ENCODE assay signal across 9 mouse cellular contexts in genomic region chr1:172311248-172311906, GRCm38 (mm10). TPM values are rescaled to one million over a fixed set of nuclear protein-coding genes. Genes with fewer than 3 reads are reported as not detected.
DNase-seq lines count a peak whose midpoint lies in the region; ATAC-seq and TF ChIP-seq lines count a peak whose summit lies in the region.
"Had no signal": no experiment of that assay in that cellular context is flagged by ENCODE, and none has a peak within 500 bp of the region (broad histone marks: within the 10 kb centered on the region; RNA-seq: fewer than 3 reads in every experiment).

No protein-coding gene starts in this region.

- peaks cover 7% of the 10 kb centered on the region for H3K79me3 ChIP-seq in C2C12 (ENCODE audit: low read depth)

- peak overlapping the region; percentile 94 for H3K27ac ChIP-seq in lung, embryonic 14.5 days (ENCODE audit: low read depth)
- H3K27ac ChIP-seq in neural tube, embryonic 15.5 days (replicated peaks) = peak overlapping the region; percentile 85

- H3K4me3 ChIP-seq in C2C12 (ENCODE audit: insufficient read depth, poor library complexity, severe bottlenecking) = peak overlapping the region; percentile 59
- peak overlapping the region; percentile 63 for H3K4me3 ChIP-seq in lung, embryonic 14.5 days (ENCODE audit: low read depth, low read length)
- H3K4me3 ChIP-seq in neural tube, embryonic 15.5 days (replicated peaks) = peak overlapping the region; percentile 65

- H3K36me3 ChIP-seq in C2C12 (ENCODE audit: control insufficient read depth, insufficient read depth) = no peaks in the 10 kb centered on the region
- no peaks in the 10 kb centered on the region for H3K36me3 ChIP-seq in lung, embryonic 14.5 days (ENCODE audit: insufficient read depth)
- no peaks in the 10 kb centered on the region for H3K36me3 ChIP-seq in neural tube, embryonic 15.5 days

- peak; percentile 38 for ATAC-seq in common myeloid progenitor, adult 5-6 weeks (replicated peaks; ENCODE audit: low read depth, poor library complexity, severe bottlenecking)
- peak; percentile 8 for ATAC-seq in lung, embryonic 14.5 days (ENCODE audit: insufficient read depth)
- peak; percentile 29 for ATAC-seq in neural tube, embryonic 15.5 days (ENCODE audit: low FRiP score)

- no peaks in the 10 kb centered on the region for H3K27me3 ChIP-seq in C2C12 (ENCODE audit: control insufficient read depth, insufficient read depth, insufficient read length)
- H3K27me3 ChIP-seq in lung, embryonic 14.5 days (ENCODE audit: insufficient read depth, low read length) = no peaks in the 10 kb centered on the region
- no peaks in the 10 kb centered on the region for H3K27me3 ChIP-seq in neural tube, embryonic 15.5 days (replicated peaks)

- H3K79me2 ChIP-seq in C2C12 (ENCODE audit: control insufficient read depth, insufficient read depth) = peaks cover 16% of the 10 kb centered on the region

- H3K9ac ChIP-seq in lung, embryonic 14.5 days = peak overlapping the region; percentile 64
- peak overlapping the region; percentile 65 for H3K9ac ChIP-seq in neural tube, embryonic 15.5 days (replicated peaks)

- no peak for TF ChIP-seq CTCF in C2C12 (IDR thresholded peaks at IDR 0.05; ENCODE audit: control insufficient read depth, insufficient read depth, insufficient read length)
- peak; percentile 25; the same call in 1 of the 2 replicates for TF ChIP-seq CTCF in lung, embryonic 14.5 days (IDR thresholded peaks at IDR 0.05; ENCODE audit: low read depth)

- no peak overlapping the region for H3ac ChIP-seq in C2C12 (ENCODE audit: control insufficient read depth, insufficient read length, low read depth)

- peak overlapping the region; percentile 97 for H3K4me2 ChIP-seq in lung, embryonic 14.5 days
- peak overlapping the region; percentile 91 for H3K4me2 ChIP-seq in neural tube, embryonic 15.5 days

- no peaks in the 10 kb centered on the region for H3K9me3 ChIP-seq in lung, embryonic 14.5 days (ENCODE audit: low read depth, low read length)
- no peaks in the 10 kb centered on the region for H3K9me3 ChIP-seq in neural tube, embryonic 15.5 days (replicated peaks)

- peaks cover 8% of the 10 kb centered on the region for H3K4me1 ChIP-seq in lung, embryonic 14.5 days (ENCODE audit: insufficient read depth)
- peaks cover 60% of the 10 kb centered on the region for H3K4me1 ChIP-seq in neural tube, embryonic 15.5 days

- 3% methylated on average over 23 of the region's 23 CpGs for WGBS in lung, embryonic 14.5 days
- WGBS in neural tube, embryonic 15.5 days = 8% methylated on average over 22 of the region's 23 CpGs

- peak; percentile 99 for DNase-seq in R1 (ENCODE audit: low read depth, low spot score)
- DNase-seq in heart, adult 8-10 months (ENCODE audit: low spot score) = peak; percentile 79
- DNase-seq in kidney, adult 18-20 months = peak; percentile 73
- peak; percentile 78 for DNase-seq in lung, embryonic 14.5 days
- DNase-seq in urinary bladder, postnatal 36 days (ENCODE audit: low spot score in 2 of 2) = peak; percentile 63 to 76

TF ChIP-seq in C2C12, 6 proteins besides CTCF, POLR2A, EP300 and RAD21:
- no peak for TF ChIP-seq CEBPB (IDR thresholded peaks at IDR 0.05; ENCODE audit: low read depth)
- no peak for TF ChIP-seq MYOD1 (IDR thresholded peaks at IDR 0.05; ENCODE audit: control insufficient read depth, insufficient read length, low read depth)
- no peak for TF ChIP-seq USF1 (IDR thresholded peaks at IDR 0.05; ENCODE audit: low read depth)

RNA-seq across cellular contexts. Expression of gene Atp1a2, which starts 13.5 kb away (rescaled TPM):
- polyA plus RNA-seq in C2C12 (2012; fragmentation: generic; extraction: Trizol) = 0.76 TPM
- total RNA-seq in common myeloid progenitor, adult 5-6 weeks (2017) = not detected in 2 replicates
- 100 to 1,000 TPM; 457 to 541 (median 497) TPM for total RNA-seq in heart, adult 8-10 months (2022)
- 1.3 and 1.4 TPM in 2 replicates for polyA plus RNA-seq in lung, embryonic 14.5 days (2014; fragmentation: Nextera tagmentation; extraction: Ambion mirVana)
- polyA plus RNA-seq in neural tube, embryonic 15.5 days (2015; fragmentation: Nextera tagmentation; extraction: Ambion mirVana) = 57.9 and 63.1 TPM in 2 replicates

RNA-seq across cellular contexts. Expression of gene Kcnj9, which starts 17.7 kb away (rescaled TPM):
- polyA plus RNA-seq in C2C12 (2012; fragmentation: generic; extraction: Trizol) = 0.06 TPM
- total RNA-seq in common myeloid progenitor, adult 5-6 weeks (2017) = not detected in 2 replicates
- total RNA-seq in heart, adult 8-10 months (2022) = not detected
- polyA plus RNA-seq in lung, embryonic 14.5 days (2014; fragmentation: Nextera tagmentation; extraction: Ambion mirVana) = 0.04 TPM in 1 of 2 replicates, not detected in the other
- polyA plus RNA-seq in neural tube, embryonic 15.5 days (2015; fragmentation: Nextera tagmentation; extraction: Ambion mirVana) = 2.5 and 3.2 TPM in 2 replicates
- total RNA-seq: gastrocnemius, postnatal 4 days had no signal

RNA-seq across cellular contexts. Expression of gene Kcnj10, which starts 29.6 kb away (rescaled TPM):
- not detected for polyA plus RNA-seq in C2C12 (2012; fragmentation: generic; extraction: Trizol)
- total RNA-seq in common myeloid progenitor, adult 5-6 weeks (2017) = 0.27 and 0.39 TPM in 2 replicates
- under 1 TPM; 0.11 to 0.23 (median 0.16) TPM for total RNA-seq in heart, adult 8-10 months (2022)
- 0.18 and 0.24 TPM in 2 replicates for polyA plus RNA-seq in lung, embryonic 14.5 days (2014; fragmentation: Nextera tagmentation; extraction: Ambion mirVana)
- 2.3 and 2.5 TPM in 2 replicates for polyA plus RNA-seq in neural tube, embryonic 15.5 days (2015; fragmentation: Nextera tagmentation; extraction: Ambion mirVana)

RNA-seq across cellular contexts. Expression of gene Igsf8, which starts 49.9 kb away (rescaled TPM):
- polyA plus RNA-seq in C2C12 (2012; fragmentation: generic; extraction: Trizol) = 95.3 TPM
- total RNA-seq in common myeloid progenitor, adult 5-6 weeks (2017) = 18.2 and 20.0 TPM in 2 replicates
- total RNA-seq in heart, adult 8-10 months (2022) = 10 to 100 TPM in 3 of 4 experiments, 1 to 10 TPM in 1; 9.8 to 12.2 (median 11.5) TPM
- polyA plus RNA-seq in lung, embryonic 14.5 days (2014; fragmentation: Nextera tagmentation; extraction: Ambion mirVana) = 38.6 and 47.8 TPM in 2 replicates
- polyA plus RNA-seq in neural tube, embryonic 15.5 days (2015; fragmentation: Nextera tagmentation; extraction: Ambion mirVana) = 70.9 and 71.3 TPM in 2 replicates

RNA-seq across cellular contexts. Expression of gene Atp1a4, which starts 53.2 kb away (rescaled TPM):
- not detected for polyA plus RNA-seq in C2C12 (2012; fragmentation: generic; extraction: Trizol)
- total RNA-seq in common myeloid progenitor, adult 5-6 weeks (2017) = not detected in 2 replicates
- not detected for total RNA-seq in heart, adult 8-10 months (2022)
- not detected in 2 replicates for polyA plus RNA-seq in lung, embryonic 14.5 days (2014; fragmentation: Nextera tagmentation; extraction: Ambion mirVana)
- polyA plus RNA-seq in neural tube, embryonic 15.5 days (2015; fragmentation: Nextera tagmentation; extraction: Ambion mirVana) = 0.05 TPM in 1 of 2 replicates, not detected in the other

Comparison
In these comparisons a context has a peak if more than half of its experiments do, and no peak if none do; other contexts are left out.
1. Peak in every context shown above with its lines: DNase-seq, ATAC-seq, H3K4me3 ChIP-seq and H3K27ac ChIP-seq.
2. RNA of gene Atp1a2, which starts 13.5 kb away (polyA plus RNA-seq): 57.9 to 63.1 TPM in neural tube, embryonic 15.5 days; 1.3 to 1.4 TPM in lung, embryonic 14.5 days and 0.76 TPM in C2C12 (single experiment); every median in the first group is over 10 times any median in the second.